Mouse (Mus musculus): ENCODE measurements around the gene Samd11.

The Samd11 gene

GRCm38 (mm10) chr4:156203001-156203412 lies 52.5 kb downstream of the Samd11 start, which contains the start of gene AW011738:
Gene AW011738 (plus strand): TSS chr4:156203304.
- Histone ChIP-seq H3K36me3 (ENCODE audit: insufficient read depth, low read length) (no peaks in the 10 kb centered on the region), H3K9me3 (ENCODE audit: low read length) (no peaks in the 10 kb centered on the region), H3K27me3 (ENCODE audit: insufficient read depth, low read length) (peaks cover 59% of the 10 kb centered on the region), H3K4me1 (replicated peaks; ENCODE audit: low read depth, low read length) (peaks cover 27% of the 10 kb centered on the region), H3K4me3 (replicated peaks; ENCODE audit: low read length) (peak within 1 kb of the TSS; percentile 76)
- TF ChIP-seq NANOG (IDR thresholded peaks at IDR 0.05; ENCODE audit: borderline replicate concordance, low read length), result no peak
- TF ChIP-seq CTCF (conservative IDR thresholded peaks at IDR 0.05; ENCODE audit: low read length), result no peak
- no peak for TF ChIP-seq POU5F1 (IDR thresholded peaks at IDR 0.05; ENCODE audit: borderline replicate concordance, low read length)

- Histone ChIP-seq H3K27me3 (ENCODE audit: insufficient read depth, low read length) (peaks cover 59% of the 10 kb centered on the region), H3K9me3 (ENCODE audit: low read length) (no peaks in the 10 kb centered on the region), H3K4me1 (replicated peaks; ENCODE audit: low read depth, low read length) (peaks cover 27% of the 10 kb centered on the region), H3K4me3 (replicated peaks; ENCODE audit: low read length) (no peak overlapping the region), H3K36me3 (ENCODE audit: insufficient read depth, low read length) (no peaks in the 10 kb centered on the region)
- TF ChIP-seq CTCF (conservative IDR thresholded peaks at IDR 0.05; ENCODE audit: low read length) (no peak), NANOG (IDR thresholded peaks at IDR 0.05; ENCODE audit: borderline replicate concordance, low read length) (no peak), POU5F1 (IDR thresholded peaks at IDR 0.05; ENCODE audit: borderline replicate concordance, low read length) (no peak)
Observed at GRCm38 (mm10) chr4:156202462-156202893, 53.0 kb downstream of the Samd11 start.

- Histone ChIP-seq H3K36me3 (ENCODE audit: insufficient read depth, low read length) (no peaks in the 10 kb centered on the region), H3K4me3 (replicated peaks; ENCODE audit: low read length) (no peak within 1 kb of the TSS), H3K9me3 (ENCODE audit: low read length) (no peaks in the 10 kb centered on the region), H3K27me3 (ENCODE audit: insufficient read depth, low read length) (peaks cover 55% of the 10 kb centered on the region), H3K4me1 (replicated peaks; ENCODE audit: low read depth, low read length) (peaks cover 36% of the 10 kb centered on the region)
- TF ChIP-seq NANOG (IDR thresholded peaks at IDR 0.05; ENCODE audit: borderline replicate concordance, low read length), result no peak
- TF ChIP-seq POU5F1 (IDR thresholded peaks at IDR 0.05; ENCODE audit: borderline replicate concordance, low read length), result no peak
- no peak for TF ChIP-seq CTCF (conservative IDR thresholded peaks at IDR 0.05; ENCODE audit: low read length)
Observed at GRCm38 (mm10) chr4:156200623-156201475, 54.6 kb downstream of the Samd11 start, which contains the start of gene Isg15. Gene Isg15 (minus strand): TSS chr4:156200818.

- TF ChIP-seq POU5F1 (IDR thresholded peaks at IDR 0.05; ENCODE audit: borderline replicate concordance, low read length) (no peak), NANOG (IDR thresholded peaks at IDR 0.05; ENCODE audit: borderline replicate concordance, low read length) (no peak), CTCF (conservative IDR thresholded peaks at IDR 0.05; ENCODE audit: low read length) (no peak)
- Histone ChIP-seq H3K27me3 (ENCODE audit: insufficient read depth, low read length) (peaks cover 24% of the 10 kb centered on the region), H3K36me3 (ENCODE audit: insufficient read depth, low read length) (peaks cover 27% of the 10 kb centered on the region), H3K4me3 (replicated peaks; ENCODE audit: low read length) (peak overlapping the region; percentile 82), H3K4me1 (replicated peaks; ENCODE audit: low read depth, low read length) (peaks cover 56% of the 10 kb centered on the region), H3K9me3 (ENCODE audit: low read length) (no peaks in the 10 kb centered on the region)
Observed at GRCm38 (mm10) chr4:156197829-156198205, 57.6 kb downstream of the Samd11 start.

GRCm38 (mm10) chr4:156197131-156197828 lies 58.2 kb downstream of the Samd11 start, which contains the start of gene Agrn:
Gene Agrn (minus strand): TSS chr4:156197488.
- Histone ChIP-seq H3K27me3 (ENCODE audit: insufficient read depth, low read length) (peaks cover 19% of the 10 kb centered on the region), H3K4me3 (replicated peaks; ENCODE audit: low read length) (peak within 1 kb of the TSS; percentile 93), H3K36me3 (ENCODE audit: insufficient read depth, low read length) (peaks cover 33% of the 10 kb centered on the region), H3K4me1 (replicated peaks; ENCODE audit: low read depth, low read length) (peaks cover 56% of the 10 kb centered on the region), H3K9me3 (ENCODE audit: low read length) (no peaks in the 10 kb centered on the region)
- no peak for TF ChIP-seq CTCF (conservative IDR thresholded peaks at IDR 0.05; ENCODE audit: low read length)
- no peak for TF ChIP-seq POU5F1 (IDR thresholded peaks at IDR 0.05; ENCODE audit: borderline replicate concordance, low read length)
- TF ChIP-seq NANOG (IDR thresholded peaks at IDR 0.05; ENCODE audit: borderline replicate concordance, low read length), result no peak

Data from E14TG2a.4 (cell line).